Mouse (Mus musculus): ENCODE measurements around the gene Bcar3.
"Not testable (repeated sequence)": the region's sequence is repeated elsewhere in the genome, so short reads cannot be mapped to it uniquely, and the experiment has no call there.

The Bcar3 gene

GRCm38 (mm10) chr3:122389972-122390371 lies 96.0 kb downstream of the Bcar3 start:
- DNase-seq: no peak

GRCm38 (mm10) chr3:122391098-122391497 lies 97.2 kb downstream of the Bcar3 start:
- DNase-seq: no peak

DNA sequence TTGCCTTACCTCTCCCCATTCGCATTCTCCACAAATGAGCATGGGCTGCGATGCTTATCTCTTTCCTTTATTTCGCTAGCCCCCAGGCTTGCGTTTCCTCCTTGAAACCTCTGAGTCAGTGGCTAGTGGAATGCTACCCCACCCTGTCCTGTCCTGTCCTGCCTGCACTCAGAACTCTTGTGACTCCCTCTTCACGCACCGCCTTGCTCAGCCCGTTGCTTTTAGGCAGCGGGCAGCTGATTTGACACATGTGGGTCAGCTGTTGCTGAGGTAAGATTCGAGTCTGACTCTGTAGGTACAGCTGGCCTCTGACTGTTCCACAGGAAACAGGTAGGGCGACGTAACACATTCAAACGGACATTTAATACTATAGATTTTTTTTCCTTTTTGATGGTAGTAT lies 97.9 kb downstream of the Bcar3 start:
- no peak for DNase-seq

DNA sequence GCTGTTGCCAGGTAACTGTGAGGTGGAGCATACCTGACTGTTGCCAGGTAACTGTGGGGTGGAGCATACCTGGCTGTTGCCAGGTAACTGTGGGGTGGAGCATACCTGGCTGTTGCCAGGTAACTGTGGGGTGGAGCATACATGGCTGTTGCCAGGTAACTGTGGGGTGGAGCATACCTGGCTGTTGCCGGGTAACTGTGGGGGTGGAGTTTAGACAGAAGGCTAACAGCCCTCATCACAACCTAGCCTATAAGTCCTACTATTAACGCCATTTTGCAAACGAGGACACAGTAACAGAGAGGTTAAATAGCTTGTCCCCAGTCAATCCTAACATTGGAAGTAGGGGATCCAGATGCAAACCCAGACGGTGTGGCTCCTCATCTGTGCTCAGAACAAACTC lies 99.5 kb downstream of the Bcar3 start:
- DNase-seq: not testable (repeated sequence)

DNA sequence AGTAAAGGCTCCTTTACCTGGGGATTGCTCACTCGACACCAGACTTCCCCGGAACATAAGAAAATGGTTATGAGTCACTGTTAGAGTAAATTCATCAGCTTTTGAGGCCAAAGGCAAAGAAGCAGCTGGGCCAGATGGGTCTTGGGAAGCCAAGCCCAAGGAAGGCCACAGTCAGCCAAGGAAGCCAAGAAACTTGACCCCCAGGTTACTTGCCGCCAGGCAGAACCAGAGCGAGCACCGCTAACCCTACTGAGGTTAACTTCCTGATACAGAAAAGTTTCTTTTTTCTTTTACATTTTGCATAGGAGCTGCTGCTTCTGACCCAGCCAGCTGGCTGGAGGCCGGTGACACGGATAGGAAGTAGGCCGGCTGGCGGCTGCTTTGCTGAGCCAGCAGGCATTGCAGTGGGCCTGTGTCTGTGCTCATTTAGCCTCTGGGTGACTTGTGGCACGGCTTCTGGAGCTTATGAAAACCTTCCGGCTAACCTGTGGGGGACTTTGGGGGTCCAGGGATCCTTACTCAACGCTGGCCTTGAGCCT lies 100.0 kb downstream of the Bcar3 start:
- DNase-seq: no peak

DNA sequence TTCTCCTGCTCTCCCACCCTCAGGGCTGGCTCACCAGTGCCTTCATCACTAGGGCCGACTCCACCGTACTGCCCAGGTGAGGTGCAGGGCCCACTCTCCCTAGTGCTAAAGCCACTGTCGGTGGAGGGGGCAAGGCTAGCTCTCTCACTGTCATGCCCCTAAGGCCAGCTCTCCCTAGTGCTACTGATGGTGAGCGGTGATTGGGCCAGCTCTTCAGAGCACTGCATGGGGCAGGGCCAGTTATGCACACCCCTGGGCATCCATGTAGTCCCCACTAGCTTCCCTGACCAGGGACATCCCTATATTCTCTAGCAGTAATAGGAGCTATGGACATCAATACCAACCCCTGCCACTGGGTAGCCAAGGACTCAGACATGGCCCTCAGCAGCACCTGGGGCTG lies 103.0 kb downstream of the Bcar3 start:
- DNase-seq: no peak

- no peak for DNase-seq
Measured at GRCm38 (mm10) chr3:122397401-122397800, 103.5 kb downstream of the Bcar3 start.

DNA sequence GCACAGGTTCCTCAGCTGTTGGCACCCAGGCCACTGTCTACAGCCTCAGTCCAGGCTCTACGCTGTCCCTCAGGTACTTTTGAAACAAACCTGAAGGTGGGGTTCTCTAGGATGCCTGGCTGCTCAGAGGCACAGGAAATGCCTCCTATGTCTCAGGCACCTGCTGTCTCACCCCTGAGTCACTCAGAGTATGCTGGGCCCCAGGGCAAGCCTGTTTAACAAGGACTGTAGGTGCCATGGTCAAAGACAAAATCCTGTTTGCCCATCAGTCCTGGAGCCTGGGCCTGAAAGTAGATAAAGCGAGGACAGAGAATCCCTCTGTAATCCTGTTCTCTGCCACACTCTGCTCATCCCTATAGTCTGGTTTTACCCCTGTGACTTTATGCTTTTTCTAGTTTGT lies 107.1 kb downstream of the Bcar3 start:
- no peak for DNase-seq

DNA sequence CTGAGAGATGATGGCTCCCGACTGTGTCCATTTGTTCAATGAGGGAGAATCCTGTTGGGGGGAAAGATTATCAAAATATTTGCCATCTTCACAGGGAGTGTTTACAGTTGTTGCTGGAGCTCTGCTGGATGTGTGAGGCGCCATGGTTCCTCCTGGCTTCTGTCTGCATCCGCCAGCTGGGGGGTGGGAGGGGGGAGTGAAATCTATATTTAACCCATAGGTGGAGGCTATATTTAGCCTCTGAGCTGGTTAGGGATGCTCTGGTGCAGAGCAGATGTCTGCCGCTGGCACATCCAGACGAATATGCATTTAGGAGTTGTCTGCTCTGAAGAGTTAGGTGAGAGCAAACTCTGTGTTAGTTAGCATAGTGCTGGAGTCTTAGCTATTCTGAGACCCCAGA lies 108.2 kb downstream of the Bcar3 start:
- DNase-seq: no peak

DNA sequence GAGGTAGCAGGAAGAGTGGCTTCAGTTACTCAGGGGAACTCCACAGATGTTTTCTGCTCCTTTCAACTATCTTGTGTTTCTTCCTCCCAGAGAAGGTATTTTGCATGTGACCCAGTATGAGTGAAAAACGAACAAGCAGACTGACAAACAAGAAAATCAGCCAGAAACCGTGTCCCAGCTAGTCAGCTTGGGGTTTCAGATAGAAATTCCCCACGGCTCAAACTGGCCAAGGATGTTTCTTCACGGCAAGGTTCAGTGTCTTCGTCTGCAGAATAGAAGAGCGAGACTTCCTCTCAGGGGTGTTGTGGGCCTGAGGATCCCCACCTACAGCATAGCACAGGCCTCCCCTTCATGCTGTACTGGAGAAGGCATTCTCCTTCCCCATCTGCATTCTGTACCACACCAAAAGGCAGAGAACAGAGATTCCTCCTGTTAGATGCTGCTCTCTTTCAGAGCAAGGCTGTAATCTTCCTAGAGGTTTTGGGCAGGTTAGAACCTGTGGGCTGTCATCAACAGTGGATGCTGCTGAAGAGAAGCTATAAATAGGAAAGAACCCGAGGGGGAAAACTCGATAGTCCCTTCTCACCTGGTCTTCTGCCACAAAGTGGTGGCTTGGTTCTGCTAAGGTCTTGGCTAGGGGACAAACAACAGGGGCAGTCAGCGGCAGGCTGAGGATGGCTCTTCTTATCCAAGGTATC lies 110.1 kb downstream of the Bcar3 start:
- DNase-seq: no peak

- no peak for DNase-seq
Measured at GRCm38 (mm10) chr3:122405203-122405956, 111.4 kb downstream of the Bcar3 start.

- no peak for DNase-seq
Measured at GRCm38 (mm10) chr3:122406416-122406815, 112.5 kb downstream of the Bcar3 start.

- no peak for DNase-seq
Measured at GRCm38 (mm10) chr3:122407757-122408156, 113.8 kb downstream of the Bcar3 start.

GRCm38 (mm10) chr3:122408798-122409311 lies 114.9 kb downstream of the Bcar3 start:
- DNase-seq: no peak

DNA sequence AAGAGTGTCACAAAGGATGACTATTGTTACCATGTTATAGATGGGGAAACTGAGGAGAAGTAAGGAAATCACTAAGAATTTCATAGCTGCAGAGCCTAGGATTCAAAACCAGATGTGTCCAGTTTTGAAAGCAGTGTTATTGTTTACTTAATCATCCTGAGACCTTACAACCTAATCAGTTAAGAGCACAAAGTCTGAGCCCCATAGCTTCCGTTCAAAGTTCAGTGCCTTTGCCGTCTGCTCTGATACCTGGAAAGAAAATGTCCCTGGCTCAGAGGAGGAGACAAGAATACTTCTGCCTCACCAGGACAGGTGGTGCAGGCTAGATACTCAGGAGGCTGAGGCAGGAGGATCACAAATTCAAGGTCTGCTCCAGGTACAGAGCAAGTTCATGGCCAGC lies 117.7 kb downstream of the Bcar3 start:
- DNase-seq: no peak

GRCm38 (mm10) chr3:122413729-122414561 lies 120.0 kb downstream of the Bcar3 start:
- DNase-seq: no peak

- no peak for DNase-seq
Measured at GRCm38 (mm10) chr3:122414868-122415267, 120.9 kb downstream of the Bcar3 start.

DNA sequence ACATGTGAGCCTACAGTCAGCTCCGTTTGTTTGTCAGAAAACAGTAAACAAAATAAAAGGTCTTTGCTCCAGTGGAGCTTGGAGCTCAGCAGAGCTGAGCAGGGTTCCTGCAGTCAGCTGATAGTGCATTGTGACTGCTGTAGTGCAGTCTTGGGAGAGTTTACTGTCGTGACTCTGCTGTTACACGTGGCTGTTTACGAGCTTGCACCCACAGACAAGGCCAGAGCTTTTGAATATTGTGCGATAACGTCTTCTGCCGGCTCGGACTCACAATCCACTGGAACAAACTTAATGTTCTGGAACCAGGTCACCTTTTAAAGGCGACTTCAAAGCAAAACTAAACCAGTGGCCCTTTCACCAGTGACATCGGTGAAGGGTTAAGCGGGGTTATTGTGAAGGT lies 123.5 kb downstream of the Bcar3 start:
- DNase-seq: no peak

DNA sequence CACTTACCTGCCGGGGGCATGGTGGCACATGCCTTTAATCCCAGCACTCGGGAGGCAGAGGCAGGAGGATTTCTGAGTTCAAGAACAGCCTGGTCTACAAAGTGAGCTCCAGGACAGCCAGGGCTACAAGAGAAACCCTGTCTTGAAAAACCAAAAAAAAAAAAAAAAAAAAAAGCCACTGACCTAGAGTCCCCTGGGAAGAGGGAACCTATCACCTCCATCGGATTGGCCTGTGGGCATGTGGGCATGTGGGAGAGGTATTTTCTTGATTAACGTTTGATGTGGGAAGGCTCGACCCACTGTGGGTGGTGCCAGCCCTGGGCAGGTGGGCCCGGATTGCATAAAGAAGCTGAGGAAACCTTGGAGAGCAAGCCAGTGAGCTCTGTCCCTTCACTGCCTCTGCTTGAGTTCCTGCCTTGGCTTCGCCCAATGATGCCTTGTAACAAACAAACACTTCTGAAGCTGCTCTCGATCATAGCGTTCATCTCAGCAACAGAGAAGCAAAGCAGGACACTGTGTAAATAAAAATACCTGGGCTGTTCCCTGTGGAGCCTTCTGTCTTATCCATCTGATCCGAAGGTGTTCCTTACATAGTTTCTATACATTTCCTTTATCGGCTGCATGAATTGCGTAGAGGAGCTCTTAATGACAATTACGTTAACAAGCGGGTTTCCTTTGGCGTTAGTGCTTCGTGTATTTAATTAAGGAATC lies 124.8 kb downstream of the Bcar3 start:
- DNase-seq: no peak

- DNase-seq: peak; percentile 23
Measured at GRCm38 (mm10) chr3:122419610-122420409, 125.9 kb downstream of the Bcar3 start.

DNA sequence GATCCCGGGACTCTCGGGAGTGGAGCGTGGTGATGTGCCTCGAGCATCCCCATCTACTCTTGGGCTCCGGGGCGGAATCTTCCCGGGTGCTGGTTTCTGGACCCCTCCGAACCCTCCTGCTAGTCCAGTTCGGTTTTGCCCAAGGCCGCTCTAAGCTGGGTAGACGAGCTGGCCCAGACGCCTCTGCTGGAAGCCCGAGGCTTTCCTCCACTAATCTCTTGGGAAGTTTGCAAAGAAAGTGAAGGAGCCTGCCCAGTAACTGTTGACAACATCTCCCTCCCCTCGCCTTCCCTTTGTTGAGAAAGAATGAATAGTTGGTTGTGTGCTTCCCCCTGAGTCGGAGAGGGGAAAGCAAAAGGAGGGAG lies 126.5 kb downstream of the Bcar3 start:
- DNase-seq: no peak
